Comparison of ENCODE assay signal across 15 mouse cellular contexts in the genomic region with DNA sequence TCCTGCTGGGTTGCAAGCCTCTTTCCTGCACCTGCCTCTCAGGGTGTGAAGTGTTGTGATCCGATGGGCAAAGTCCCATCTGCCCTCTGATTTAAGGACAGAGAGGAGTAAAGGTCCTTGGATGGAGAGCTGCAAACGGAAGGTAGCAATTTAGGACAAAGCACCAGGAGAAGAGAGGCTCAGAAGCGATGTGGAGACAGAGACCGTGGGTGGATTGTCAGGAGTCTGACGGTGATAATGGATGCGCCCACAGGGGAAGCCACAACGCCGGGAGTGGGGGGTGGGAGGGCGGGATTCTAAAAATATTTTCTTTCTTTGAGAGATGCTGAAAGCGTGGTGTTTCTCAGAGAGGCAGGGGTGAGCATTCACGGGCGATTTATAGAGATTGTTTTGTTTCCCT.
A peak's percentile ranks its signal among the peaks of the same experiment; 100 is the strongest.
DNase-seq lines count a peak whose midpoint lies in the region; ATAC-seq and TF ChIP-seq lines count a peak whose summit lies in the region.
"Had no signal": no experiment of that assay in that cellular context is flagged by ENCODE, and none has a peak within 500 bp of the region (broad histone marks: within the 10 kb centered on the region; RNA-seq: fewer than 3 reads in every experiment).

No protein-coding gene starts in this region.

- peaks cover 13% of the 10 kb centered on the region for H3K4me1 ChIP-seq in forebrain, embryonic 13.5 days
- H3K4me1 ChIP-seq in forebrain, embryonic 11.5 days (replicated peaks; ENCODE audit: control insufficient read depth, insufficient read depth, low read length), result no peaks in the 10 kb centered on the region
- peaks cover 12% of the 10 kb centered on the region for H3K4me1 ChIP-seq in hindbrain, embryonic 12.5 days
- peaks cover 2% of the 10 kb centered on the region; the same call in 1 of the 2 replicates for H3K4me1 ChIP-seq in hindbrain, embryonic 11.5 days (replicated peaks; ENCODE audit: control insufficient read depth, insufficient read depth, low read length)
- H3K4me1 ChIP-seq in midbrain, embryonic 15.5 days, result peaks cover 43% of the 10 kb centered on the region
- H3K4me1 ChIP-seq: limb, embryonic 12.5 days had no signal

- no peak for TF ChIP-seq CTCF in brain, embryonic 14.5 days (IDR thresholded peaks at IDR 0.05; ENCODE audit: borderline replicate concordance, extremely low read depth, insufficient read depth, insufficient read length)

- no peak overlapping the region for H3K9ac ChIP-seq in forebrain, embryonic 13.5 days
- H3K9ac ChIP-seq in forebrain, embryonic 11.5 days (ENCODE audit: low read length), result no peak overlapping the region
- H3K9ac ChIP-seq in hindbrain, embryonic 12.5 days, result no peak overlapping the region
- H3K9ac ChIP-seq in hindbrain, embryonic 11.5 days (ENCODE audit: low read depth, low read length), result no peak overlapping the region
- H3K9ac ChIP-seq in midbrain, embryonic 15.5 days, result no peak overlapping the region
- H3K9ac ChIP-seq: limb, embryonic 12.5 days had no signal

- 0 out of 2 replicates have a peak overlapping the region, but pooled peaks have one; percentile 14 for H3K27ac ChIP-seq in forebrain, embryonic 13.5 days
- no peak overlapping the region for H3K27ac ChIP-seq in forebrain, embryonic 11.5 days (ENCODE audit: low read depth, low read length)
- H3K27ac ChIP-seq in hindbrain, embryonic 12.5 days, result peak overlapping the region; percentile 30; the same call in 1 of the 2 replicates
- H3K27ac ChIP-seq in hindbrain, embryonic 11.5 days (ENCODE audit: low read depth, low read length), result no peak overlapping the region
- peak overlapping the region; percentile 55 for H3K27ac ChIP-seq in midbrain, embryonic 15.5 days
- H3K27ac ChIP-seq: limb, embryonic 12.5 days had no signal

- no peaks in the 10 kb centered on the region for H3K27me3 ChIP-seq in forebrain, embryonic 13.5 days
- no peaks in the 10 kb centered on the region for H3K27me3 ChIP-seq in forebrain, embryonic 11.5 days (ENCODE audit: control insufficient read depth, insufficient read depth, low read length)
- H3K27me3 ChIP-seq in hindbrain, embryonic 12.5 days, result no peaks in the 10 kb centered on the region
- H3K27me3 ChIP-seq in hindbrain, embryonic 11.5 days (ENCODE audit: control insufficient read depth, insufficient read depth, low read length), result no peaks in the 10 kb centered on the region
- no peaks in the 10 kb centered on the region for H3K27me3 ChIP-seq in midbrain, embryonic 15.5 days (replicated peaks)
- H3K27me3 ChIP-seq: limb, embryonic 12.5 days had no signal

- no peak for DNase-seq in forebrain, embryonic 11.5 days (ENCODE audit: low spot score)
- DNase-seq in hindbrain, embryonic 11.5 days (ENCODE audit: low spot score), result no peak
- DNase-seq in brain, embryonic 14.5 days (ENCODE audit: low read depth), result peak; percentile 21
- no peak for DNase-seq in ovary, adult 18-20 months (ENCODE audit: low spot score)
- DNase-seq: adrenal gland, postnatal 14 days; cerebellum, adult 11-12 months; embryo, embryonic 11 days; gastrocnemius, postnatal 10 days; lung, postnatal 4 days; retina, postnatal 1 day had no signal

- H3K4me3 ChIP-seq in forebrain, embryonic 13.5 days, result no peak overlapping the region
- H3K4me3 ChIP-seq in forebrain, embryonic 11.5 days (ENCODE audit: low read depth, low read length), result no peak overlapping the region
- H3K4me3 ChIP-seq in hindbrain, embryonic 12.5 days, result no peak overlapping the region
- H3K4me3 ChIP-seq in hindbrain, embryonic 11.5 days (ENCODE audit: low read depth, low read length), result no peak overlapping the region
- no peak overlapping the region for H3K4me3 ChIP-seq in midbrain, embryonic 15.5 days
- H3K4me3 ChIP-seq: limb, embryonic 12.5 days had no signal

- no peak overlapping the region for H3K4me2 ChIP-seq in forebrain, embryonic 13.5 days
- H3K4me2 ChIP-seq in forebrain, embryonic 11.5 days (ENCODE audit: low read depth, low read length, severe bottlenecking), result no peak overlapping the region
- no peak overlapping the region for H3K4me2 ChIP-seq in hindbrain, embryonic 12.5 days (replicated peaks)
- no peak overlapping the region for H3K4me2 ChIP-seq in hindbrain, embryonic 11.5 days (replicated peaks; ENCODE audit: low read depth, low read length)
- peak overlapping the region; percentile 12; the same call in 1 of the 2 replicates for H3K4me2 ChIP-seq in midbrain, embryonic 15.5 days
- H3K4me2 ChIP-seq: limb, embryonic 12.5 days had no signal

- no peaks in the 10 kb centered on the region for H3K36me3 ChIP-seq in forebrain, embryonic 13.5 days (ENCODE audit: poor library complexity, severe bottlenecking)
- no peaks in the 10 kb centered on the region for H3K36me3 ChIP-seq in forebrain, embryonic 11.5 days (ENCODE audit: control insufficient read depth, insufficient read depth, low read length)
- peaks cover 3% of the 10 kb centered on the region; the same call in 1 of the 2 replicates for H3K36me3 ChIP-seq in hindbrain, embryonic 12.5 days
- no peaks in the 10 kb centered on the region for H3K36me3 ChIP-seq in hindbrain, embryonic 11.5 days (ENCODE audit: control insufficient read depth, insufficient read depth, low read length)
- no peaks in the 10 kb centered on the region for H3K36me3 ChIP-seq in midbrain, embryonic 15.5 days (replicated peaks)
- H3K36me3 ChIP-seq: G1E; limb, embryonic 12.5 days had no signal

- 56% methylated on average over 12 of the region's 12 CpGs for WGBS in forebrain, embryonic 13.5 days
- 68% methylated on average over 12 of the region's 12 CpGs for WGBS in forebrain, embryonic 11.5 days
- 45% methylated on average over 12 of the region's 12 CpGs for WGBS in hindbrain, embryonic 12.5 days
- WGBS in hindbrain, embryonic 11.5 days, result 45% methylated on average over 12 of the region's 12 CpGs
- 35% methylated on average over 12 of the region's 12 CpGs for WGBS in midbrain, embryonic 15.5 days

- no peaks in the 10 kb centered on the region for H3K9me3 ChIP-seq in forebrain, embryonic 13.5 days (replicated peaks)
- no peaks in the 10 kb centered on the region for H3K9me3 ChIP-seq in forebrain, embryonic 11.5 days (ENCODE audit: control insufficient read depth, low read length)
- H3K9me3 ChIP-seq in hindbrain, embryonic 12.5 days (replicated peaks), result no peaks in the 10 kb centered on the region
- H3K9me3 ChIP-seq in hindbrain, embryonic 11.5 days (ENCODE audit: control insufficient read depth, low read length), result no peaks in the 10 kb centered on the region
- H3K9me3 ChIP-seq in midbrain, embryonic 15.5 days, result no peaks in the 10 kb centered on the region
- H3K9me3 ChIP-seq: limb, embryonic 12.5 days had no signal

- ATAC-seq in forebrain, embryonic 13.5 days, result 0 out of 2 replicates have a peak, but pooled peaks have one; percentile 33
- ATAC-seq in forebrain, embryonic 11.5 days (replicated peaks; ENCODE audit: low FRiP score), result no peak
- no peak for ATAC-seq in hindbrain, embryonic 12.5 days (ENCODE audit: low FRiP score)
- no peak for ATAC-seq in hindbrain, embryonic 11.5 days (ENCODE audit: low FRiP score)
- no peak for ATAC-seq in midbrain, embryonic 15.5 days (replicated peaks)

- no peak for TF ChIP-seq POLR2A in brain, embryonic 14.5 days (IDR thresholded peaks at IDR 0.05; ENCODE audit: borderline replicate concordance, extremely low read depth, insufficient read depth, insufficient read length, poor library complexity, severe bottlenecking)

Comparison
In these comparisons a context has a peak if more than half of its experiments do, and no peak if none do; other contexts are left out.
1. H3K27ac ChIP-seq: peak in forebrain, embryonic 13.5 days (single experiment), hindbrain, embryonic 12.5 days (single experiment) and midbrain, embryonic 15.5 days (single experiment); none in forebrain, embryonic 11.5 days (single experiment) and hindbrain, embryonic 11.5 days (single experiment).